Mouse (Mus musculus) CD8-positive naive resting alpha-beta T cell, adult 2 months (primary cell): Measurements from ENCODE around the gene Lyrm4.

ENCODE experiments used
- DNase-seq, 2 experiments: peaks; one replicate each; pipeline ENCODE4 v3.0.0; 2022; ENCODE audit warnings: low read depth in 2 of 2, low spot score in 2 of 2

Gene Lyrm4

GRCm38 (mm10) chr13:36105591-36105990 lies 11.7 kb downstream of the Lyrm4 start:
- no peak for DNase-seq

- no peak for DNase-seq
Measured at GRCm38 (mm10) chr13:36096684-36097383, 20.5 kb downstream of the Lyrm4 start.

- DNase-seq = no peak
Measured at GRCm38 (mm10) chr13:36088168-36088567, 29.2 kb downstream of the Lyrm4 start.

GRCm38 (mm10) chr13:36087427-36087826 lies 29.9 kb downstream of the Lyrm4 start:
- no peak for DNase-seq

GRCm38 (mm10) chr13:36086608-36087391 lies 30.5 kb downstream of the Lyrm4 start:
- no peak for DNase-seq

- DNase-seq = no peak
Measured at GRCm38 (mm10) chr13:36085971-36086370, 31.4 kb downstream of the Lyrm4 start.

- DNase-seq = no peak
Measured at GRCm38 (mm10) chr13:36084701-36085100, 32.6 kb downstream of the Lyrm4 start.

GRCm38 (mm10) chr13:36081591-36081990 lies 35.7 kb downstream of the Lyrm4 start:
- no peak for DNase-seq

GRCm38 (mm10) chr13:36074484-36074883 lies 42.8 kb downstream of the Lyrm4 start:
- DNase-seq = no peak

- DNase-seq = no peak
Measured at GRCm38 (mm10) chr13:36066676-36067075, 50.6 kb downstream of the Lyrm4 start.

- no peak for DNase-seq
Measured at GRCm38 (mm10) chr13:36057489-36057888, 59.8 kb downstream of the Lyrm4 start.

GRCm38 (mm10) chr13:36056925-36057324 lies 60.4 kb downstream of the Lyrm4 start:
- no peak for DNase-seq

- no peak for DNase-seq
Measured at GRCm38 (mm10) chr13:36056509-36056908, 60.8 kb downstream of the Lyrm4 start.

- DNase-seq = no peak
Measured at GRCm38 (mm10) chr13:36035528-36035927, 81.8 kb downstream of the Lyrm4 start.

GRCm38 (mm10) chr13:36031959-36032358 lies 85.4 kb downstream of the Lyrm4 start:
- DNase-seq = no peak

GRCm38 (mm10) chr13:36019309-36020274 lies 97.7 kb downstream of the Lyrm4 start:
- peak; percentile 29 to 51 for DNase-seq

GRCm38 (mm10) chr13:36018017-36018416 lies 99.3 kb downstream of the Lyrm4 start:
- DNase-seq = no peak

- no peak for DNase-seq
Measured at GRCm38 (mm10) chr13:36015636-36016035, 101.7 kb downstream of the Lyrm4 start.

- DNase-seq = no peak
Measured at GRCm38 (mm10) chr13:36009981-36010380, 107.3 kb downstream of the Lyrm4 start.

GRCm38 (mm10) chr13:36000798-36001197 lies 116.5 kb downstream of the Lyrm4 start:
- no peak for DNase-seq

- DNase-seq = no peak
Measured at GRCm38 (mm10) chr13:35997606-35998005, 119.7 kb downstream of the Lyrm4 start.
